Mouse (Mus musculus) limb, embryonic 15.5 days (tissue): ENCODE results near the gene Olfr671. TPM values are rescaled to one million over a fixed set of nuclear protein-coding genes. Genes with fewer than 3 reads are reported as not detected.
"Not testable (repeated sequence)": the region's sequence is repeated elsewhere in the genome, so short reads cannot be mapped to it uniquely, and the experiment has no call there.

Experiments
- ATAC-seq: fragments of 200-750 bp; cut with Nextera tagmentation; 2 replicates; pipeline ENCODE4 v1.8.0; 2017; ENCODE audit warnings: low read depth, moderate TSS enrichment; ENCODE audit not compliant: insufficient number of reproducible peaks, low FRiP score, low TSS enrichment
- H3K27ac ChIP-seq: fragments of 300-500 bp; sonication (generic); 2 replicates; pipeline ENCODE4 v1.5.1; 2015; ENCODE audit warnings: moderate library complexity, mild to moderate bottlenecking, inconsistent platforms
- H3K27me3 ChIP-seq: fragments of 300-500 bp; sonication (generic); 2 replicates; pipeline ENCODE4 v1.6.1; 2015; ENCODE audit warnings: inconsistent platforms
- H3K36me3 ChIP-seq: fragments of 300-500 bp; sonication (generic); 2 replicates; pipeline ENCODE4 v1.6.1; 2015; ENCODE audit warnings: inconsistent platforms
- H3K4me1 ChIP-seq: fragments of 300-500 bp; sonication (generic); 2 replicates; pipeline ENCODE4 v1.6.1; 2015; ENCODE audit warnings: inconsistent platforms
- H3K4me2 ChIP-seq: fragments of 300-500 bp; sonication (generic); 2 replicates; pipeline ENCODE4 v1.6.1; 2015; ENCODE audit warnings: mild to moderate bottlenecking, inconsistent platforms
- H3K4me3 ChIP-seq: fragments of 300-500 bp; sonication (generic); 2 replicates; pipeline ENCODE4 v1.5.1; 2015; ENCODE audit warnings: mild to moderate bottlenecking, inconsistent platforms
- H3K9ac ChIP-seq: fragments of 300-500 bp; sonication (generic); 2 replicates; pipeline ENCODE4 v1.6.1; 2015; ENCODE audit warnings: inconsistent platforms
- H3K9me3 ChIP-seq: fragments of 300-500 bp; sonication (generic); 2 replicates; pipeline ENCODE4 v1.6.1; 2016; ENCODE audit warnings: inconsistent platforms
- WGBS: fragments of 180-500 bp; shearing (Covaris S2); methylation state at CpG from one replicate; pipeline ENCODE4 v1.1.7; 2015; 5-methylcytosine and 5-hydroxymethylcytosine counted together
- polyA plus RNA-seq: library from polyadenylated mRNA; unstranded; fragments of >200 nt; fragmentation: Nextera tagmentation; extraction: Ambion mirVana; gene quantifications from 2 replicates; pipeline ENCODE4 v1.2.1, GENCODE M21; 2015

The Olfr671 gene
- not detected in 2 replicates for polyA plus RNA-seq

DNA sequence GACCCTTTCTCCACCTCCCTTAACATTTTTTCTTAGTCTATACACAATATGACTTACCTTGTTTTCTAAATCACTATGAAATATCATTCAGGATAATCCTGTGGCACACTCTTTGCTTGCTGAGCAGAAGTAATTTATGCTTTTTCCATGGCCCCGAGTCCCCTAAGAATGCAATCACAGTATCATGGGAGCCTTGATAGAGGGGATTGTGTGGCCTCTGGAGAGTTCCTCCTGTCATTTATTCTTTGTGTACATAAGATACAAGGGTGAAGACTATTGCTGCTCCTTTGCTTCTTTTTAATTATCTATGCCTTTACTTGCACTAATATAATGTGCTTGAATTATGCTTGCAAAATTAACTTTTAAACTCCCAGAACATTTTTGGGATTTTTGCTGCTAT, at the start of gene Olfr671:
Olfr671 (minus strand) TSS at position 101 of the 400 bp plus-strand sequence.
- Histone ChIP-seq H3K9me3 (no peaks in the 10 kb centered on the region), H3K9ac (no peak within 1 kb of the TSS), H3K4me3 (no peak within 1 kb of the TSS), H3K27ac (no peak within 1 kb of the TSS), H3K36me3 (no peaks in the 10 kb centered on the region), H3K4me2 (no peak within 1 kb of the TSS), H3K27me3 (no peaks in the 10 kb centered on the region), H3K4me1 (no peaks in the 10 kb centered on the region)
- WGBS: 79% methylated on average over 1 of the region's 1 CpGs
- no peak for ATAC-seq

DNA sequence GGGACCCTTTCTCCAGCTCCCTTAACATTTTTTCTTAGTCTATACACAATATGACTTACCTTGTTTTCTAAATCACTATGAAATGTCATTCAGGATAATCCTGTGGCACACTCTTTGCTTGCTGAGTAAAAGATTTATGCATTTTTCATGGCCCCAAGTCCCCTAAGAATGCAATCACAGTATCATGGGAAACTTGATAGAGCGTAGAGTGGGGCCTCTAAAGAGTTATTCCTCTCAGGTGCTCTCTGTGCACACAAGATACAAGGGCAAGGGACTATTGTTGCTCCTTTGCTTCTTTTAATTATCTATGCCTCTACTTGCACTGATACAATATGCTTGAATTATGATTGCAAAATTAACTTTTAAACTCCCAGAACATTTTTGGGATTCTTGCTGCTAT, 49.4 kb upstream of the Olfr671 start, which contains the start of gene Olfr675:
Olfr675 (minus strand) TSS at position 101 of the 400 bp plus-strand sequence.
- no peak for ATAC-seq
- Histone ChIP-seq H3K9ac (no peak within 1 kb of the TSS), H3K36me3 (no peaks in the 10 kb centered on the region), H3K4me3 (no peak within 1 kb of the TSS), H3K27me3 (no peaks in the 10 kb centered on the region), H3K27ac (no peak within 1 kb of the TSS), H3K4me2 (no peak within 1 kb of the TSS), H3K4me1 (no peaks in the 10 kb centered on the region), H3K9me3 (no peaks in the 10 kb centered on the region)
- WGBS: 72% methylated on average over 1 of the region's 1 CpGs

DNA sequence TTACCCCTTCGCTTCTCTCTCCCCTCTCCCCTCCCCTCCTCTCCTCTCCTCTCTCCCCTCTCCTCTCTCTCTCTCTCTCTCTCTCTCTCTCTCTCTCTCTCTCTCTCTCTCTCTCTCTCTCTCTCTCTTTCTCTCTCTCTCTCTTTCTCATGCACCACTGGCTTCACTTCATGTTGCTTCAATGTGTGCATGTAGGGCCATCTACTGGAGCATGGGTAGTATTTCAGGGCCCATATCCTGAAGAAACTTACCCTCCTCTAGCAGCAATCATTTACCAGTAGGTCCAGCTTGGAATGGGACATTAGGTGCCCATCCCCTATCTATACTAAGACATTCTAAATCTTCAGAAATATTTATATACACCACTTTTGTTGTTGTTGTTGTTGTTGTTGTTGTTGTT, 43.6 kb upstream of the Olfr671 start:
- Histone ChIP-seq H3K4me2 (no peak overlapping the region), H3K4me3 (no peak overlapping the region), H3K36me3 (no peaks in the 10 kb centered on the region), H3K4me1 (no peaks in the 10 kb centered on the region), H3K9ac (no peak overlapping the region), H3K9me3 (no peaks in the 10 kb centered on the region), H3K27ac (no peak overlapping the region), H3K27me3 (no peaks in the 10 kb centered on the region)
- WGBS: 75% methylated on average over 1 of the region's 1 CpGs
- no peak for ATAC-seq

DNA sequence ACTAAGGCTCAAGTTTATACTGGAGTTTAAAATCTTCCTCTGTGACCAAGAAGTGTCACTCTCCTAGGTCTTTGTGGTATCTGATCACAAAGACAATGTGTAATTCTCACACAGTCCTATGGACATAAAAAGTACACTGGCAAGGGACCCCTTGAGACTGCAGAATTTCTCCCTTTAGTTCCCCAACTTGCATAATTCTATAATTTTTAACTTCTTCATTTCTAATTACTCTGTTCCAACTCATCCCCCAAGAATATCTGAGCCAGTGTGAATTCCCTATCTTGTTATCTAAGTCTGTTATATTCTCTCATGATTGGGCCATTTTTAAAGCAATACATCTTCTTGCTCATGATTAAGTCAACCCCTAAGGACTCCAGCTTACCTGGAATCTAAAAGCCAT, 23.0 kb upstream of the Olfr671 start, which contains the start of gene Olfr672:
Olfr672 (minus strand) TSS at position 101 of the 400 bp plus-strand sequence.
- Histone ChIP-seq H3K27ac (no peak within 1 kb of the TSS), H3K9ac (no peak within 1 kb of the TSS), H3K4me2 (no peak within 1 kb of the TSS), H3K27me3 (no peaks in the 10 kb centered on the region), H3K4me3 (no peak within 1 kb of the TSS), H3K4me1 (no peaks in the 10 kb centered on the region), H3K9me3 (no peaks in the 10 kb centered on the region), H3K36me3 (no peaks in the 10 kb centered on the region)
- ATAC-seq: no peak

DNA sequence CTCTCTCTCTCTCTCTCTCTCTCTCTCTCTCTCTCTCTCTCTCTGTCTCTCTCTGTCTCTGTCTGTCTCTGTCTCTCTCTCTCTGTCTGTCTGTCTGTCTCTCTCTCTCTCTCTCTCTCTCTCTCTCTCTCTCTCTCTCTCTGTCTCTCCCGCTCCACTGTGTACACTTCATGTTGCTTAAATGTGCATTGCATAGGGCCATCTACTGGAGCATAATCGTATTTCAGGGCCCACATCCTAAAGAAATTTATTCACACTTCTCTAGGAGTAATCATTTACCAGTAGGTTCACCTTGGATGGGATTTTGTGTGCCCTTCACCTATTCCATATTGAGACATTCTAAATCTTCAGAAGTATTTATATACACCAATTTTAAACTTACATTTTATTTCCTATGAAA, 6.4 kb downstream of the Olfr671 start:
- not testable (repeated sequence) for H3K4me3 ChIP-seq, H3K27me3 ChIP-seq, H3K9ac ChIP-seq, H3K9me3 ChIP-seq, ATAC-seq, H3K27ac ChIP-seq, H3K4me2 ChIP-seq, H3K4me1 ChIP-seq, H3K36me3 ChIP-seq
- WGBS: 70% methylated on average over 2 of the region's 2 CpGs

DNA sequence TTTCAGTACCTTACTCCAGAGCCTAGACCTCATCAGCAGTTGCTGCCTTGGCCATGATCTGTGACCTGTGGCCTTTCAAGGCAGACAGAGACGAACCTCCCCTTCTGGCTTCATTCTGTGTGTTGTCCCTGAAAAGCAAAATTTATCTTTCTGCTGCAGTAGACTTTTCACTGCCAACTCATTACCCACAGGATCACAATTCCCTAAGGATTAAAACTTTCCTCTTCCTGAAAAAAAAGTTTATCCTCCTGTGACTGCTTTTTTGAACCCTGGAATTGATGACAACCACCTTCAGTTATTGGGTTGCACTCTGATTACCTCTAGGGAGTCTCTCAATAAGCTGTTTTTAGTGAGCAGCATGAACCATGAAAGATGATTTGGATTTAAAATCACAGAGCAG, 16.4 kb downstream of the Olfr671 start, which contains the start of gene Olfr670:
Olfr670 (minus strand) TSS at position 101 of the 400 bp plus-strand sequence.
- H3K36me3 ChIP-seq: no peaks in the 10 kb centered on the region
- no peak within 1 kb of the TSS for H3K4me2 ChIP-seq
- H3K27me3 ChIP-seq: no peaks in the 10 kb centered on the region
- no peak within 1 kb of the TSS for H3K27ac ChIP-seq
- H3K4me1 ChIP-seq: no peaks in the 10 kb centered on the region
- H3K9me3 ChIP-seq: no peaks in the 10 kb centered on the region
- no peak within 1 kb of the TSS for H3K4me3 ChIP-seq
- no peak for ATAC-seq
- WGBS: 74% methylated on average over 1 of the region's 1 CpGs
- H3K9ac ChIP-seq: no peak within 1 kb of the TSS

DNA sequence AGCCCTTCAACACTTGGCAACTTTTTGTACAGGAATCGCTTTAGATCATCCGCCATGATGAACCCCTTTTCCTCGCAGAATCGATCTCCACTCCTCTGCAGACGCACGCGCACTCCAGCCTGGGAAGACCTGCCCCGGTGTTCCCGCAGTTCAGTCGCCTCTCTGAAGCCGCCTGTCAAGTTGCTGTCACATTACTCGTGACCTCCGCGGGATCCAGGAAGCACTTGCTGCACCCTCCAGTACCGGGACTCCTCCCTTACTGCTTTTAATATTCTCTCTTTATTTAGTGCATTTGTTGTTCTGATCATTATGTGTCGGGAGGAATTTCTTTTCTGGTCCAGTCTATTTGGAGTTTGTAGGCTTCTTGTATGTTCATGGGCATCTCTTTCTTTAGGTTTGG, 28.7 kb downstream of the Olfr671 start:
- ATAC-seq, H3K4me1 ChIP-seq, H3K36me3 ChIP-seq, H3K4me2 ChIP-seq, H3K27me3 ChIP-seq, H3K9me3 ChIP-seq, H3K27ac ChIP-seq, H3K4me3 ChIP-seq, H3K9ac ChIP-seq: not testable (repeated sequence)
- WGBS: 89% methylated on average over 16 of the region's 16 CpGs

DNA sequence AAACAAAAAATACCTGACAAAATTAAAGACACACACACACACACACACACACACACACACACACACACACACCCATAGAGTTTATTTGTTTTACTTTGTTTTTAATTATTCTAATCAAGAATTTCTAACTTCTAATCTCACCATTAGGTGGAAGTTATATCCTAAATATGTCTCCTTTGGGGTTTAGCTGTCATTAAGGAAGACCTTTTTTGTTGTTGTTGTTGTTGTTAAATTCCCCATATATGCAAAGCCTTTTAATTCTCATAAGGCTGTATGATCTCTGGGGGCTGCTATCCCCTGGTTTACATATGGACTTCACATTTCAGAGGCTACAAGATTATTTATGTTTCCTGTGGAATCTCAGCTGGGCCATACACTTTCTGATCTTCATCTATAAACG, 45.0 kb downstream of the Olfr671 start, which contains the start of gene Olfr669:
Olfr669 (plus strand) TSS at position 301 of the 400 bp plus-strand sequence.
- 79% methylated on average over 1 of the region's 1 CpGs for WGBS
- H3K27me3 ChIP-seq: no peaks in the 10 kb centered on the region
- no peak for ATAC-seq
- H3K4me3 ChIP-seq: no peak within 1 kb of the TSS
- no peaks in the 10 kb centered on the region for H3K36me3 ChIP-seq
- no peaks in the 10 kb centered on the region for H3K9me3 ChIP-seq
- H3K4me1 ChIP-seq: no peaks in the 10 kb centered on the region
- H3K27ac ChIP-seq: no peak within 1 kb of the TSS
- H3K9ac ChIP-seq: no peak within 1 kb of the TSS
- H3K4me2 ChIP-seq: no peak within 1 kb of the TSS

DNA sequence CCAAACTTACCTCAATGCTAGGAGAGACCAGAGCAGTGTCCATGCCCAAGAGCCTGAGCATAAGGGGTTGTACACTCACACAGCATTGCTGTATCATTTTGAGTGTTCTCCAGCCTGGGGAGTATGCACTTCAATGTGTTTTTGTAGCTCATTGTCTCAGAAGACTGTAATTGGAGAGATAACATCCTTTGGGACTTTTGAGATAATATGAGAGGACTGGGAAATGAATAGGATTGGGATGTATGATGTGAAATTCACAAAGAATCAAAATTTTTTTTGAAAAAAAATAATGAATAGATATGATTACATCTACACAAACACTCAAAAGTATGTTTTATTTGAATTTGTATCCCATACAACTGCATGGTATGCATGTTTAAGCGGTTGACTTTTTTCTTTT, 51.0 kb downstream of the Olfr671 start, which contains the start of gene Olfr668:
Olfr668 (minus strand) TSS at position 101 of the 400 bp plus-strand sequence.
- Histone ChIP-seq H3K27ac (no peak within 1 kb of the TSS), H3K4me3 (no peak within 1 kb of the TSS), H3K4me2 (no peak within 1 kb of the TSS), H3K36me3 (no peaks in the 10 kb centered on the region), H3K9me3 (no peaks in the 10 kb centered on the region), H3K27me3 (no peaks in the 10 kb centered on the region), H3K9ac (no peak within 1 kb of the TSS), H3K4me1 (no peaks in the 10 kb centered on the region)
- no peak for ATAC-seq
- 75% methylated on average over 1 of the region's 1 CpGs for WGBS

Other genes with a start within 250 kb of the Olfr671 start
- gene Usp17le, start 201.7 kb downstream of the Olfr671 start, polyA plus RNA-seq: not detected in 2 replicates
- gene Usp17lb, start 136.5 kb downstream of the Olfr671 start, polyA plus RNA-seq: not detected in 2 replicates
- not detected in 2 replicates for gene Usp17la, start 122.1 kb downstream of the Olfr671 start, polyA plus RNA-seq
- not detected in 2 replicates for gene Olfr665, start 101.1 kb downstream of the Olfr671 start, polyA plus RNA-seq
- 0.19 TPM in 1 of 2 replicates, not detected in the other for gene Olfr666, start 83.2 kb downstream of the Olfr671 start, polyA plus RNA-seq
- not detected in 2 replicates for gene Olfr667, start 57.6 kb downstream of the Olfr671 start, polyA plus RNA-seq
- gene Olfr668, start 51.1 kb downstream of the Olfr671 start, polyA plus RNA-seq: not detected in 2 replicates
- not detected in 2 replicates for gene Olfr669, start 44.9 kb downstream of the Olfr671 start, polyA plus RNA-seq
- gene Olfr670, start 16.5 kb downstream of the Olfr671 start, polyA plus RNA-seq: not detected in 2 replicates
- not detected in 2 replicates for gene Olfr672, start 22.9 kb upstream of the Olfr671 start, polyA plus RNA-seq
- gene Olfr675, start 49.3 kb upstream of the Olfr671 start, polyA plus RNA-seq: not detected in 2 replicates
- not detected in 2 replicates for gene Olfr676, start 53.6 kb upstream of the Olfr671 start, polyA plus RNA-seq
- gene Olfr677, start 72.2 kb upstream of the Olfr671 start, polyA plus RNA-seq: not detected in 2 replicates
- gene Olfr678, start 85.3 kb upstream of the Olfr671 start, polyA plus RNA-seq: not detected in 2 replicates
- gene Olfr679, start 102.1 kb upstream of the Olfr671 start, polyA plus RNA-seq: not detected in 2 replicates
- gene Olfr680-ps1, start 113.7 kb upstream of the Olfr671 start, polyA plus RNA-seq: not detected in 2 replicates
- gene Olfr681, start 137.7 kb upstream of the Olfr671 start, polyA plus RNA-seq: not detected in 2 replicates
- not detected in 2 replicates for gene Olfr683, start 167.9 kb upstream of the Olfr671 start, polyA plus RNA-seq
- not detected in 2 replicates for gene Olfr684, start 184.5 kb upstream of the Olfr671 start, polyA plus RNA-seq
- gene Olfr685, start 206.9 kb upstream of the Olfr671 start, polyA plus RNA-seq: not detected in 2 replicates
- not detected in 2 replicates for gene Olfr686, start 228.4 kb upstream of the Olfr671 start, polyA plus RNA-seq